Mouse (Mus musculus): ENCODE results near the gene Ptprn2.

DNA sequence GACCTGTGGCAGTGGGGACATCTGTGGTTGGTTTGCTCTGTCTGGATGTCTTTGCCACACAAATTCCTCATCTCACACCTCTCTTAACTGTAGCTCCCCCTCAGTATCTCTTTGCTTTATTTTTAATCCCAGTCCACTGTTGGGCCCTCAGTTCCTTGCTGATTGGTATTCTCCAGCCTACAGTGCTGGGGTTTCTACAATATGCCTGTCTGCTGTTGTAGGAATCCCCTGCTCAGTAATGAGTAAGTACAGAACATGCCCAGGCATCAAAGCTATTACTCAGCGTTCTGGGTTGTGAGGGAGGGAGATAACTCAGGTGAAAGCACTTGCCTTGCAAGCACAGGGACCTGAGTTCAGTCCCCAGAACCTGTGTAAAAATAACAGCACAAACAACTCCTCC, 81.2 kb downstream of the Ptprn2 start:
- TF ChIP-seq POLR2A (IDR thresholded peaks at IDR 0.05; ENCODE audit: control insufficient read depth, extremely low read depth, insufficient read depth, low read length, poor library complexity) = no peak
- TF ChIP-seq CTCF (IDR thresholded peaks at IDR 0.05; ENCODE audit: borderline replicate concordance, control insufficient read depth, extremely low read depth, insufficient read depth, low read length, poor library complexity) = no peak
